Comparison of ENCODE assay signal across 8 mouse cellular contexts in the genomic region with DNA sequence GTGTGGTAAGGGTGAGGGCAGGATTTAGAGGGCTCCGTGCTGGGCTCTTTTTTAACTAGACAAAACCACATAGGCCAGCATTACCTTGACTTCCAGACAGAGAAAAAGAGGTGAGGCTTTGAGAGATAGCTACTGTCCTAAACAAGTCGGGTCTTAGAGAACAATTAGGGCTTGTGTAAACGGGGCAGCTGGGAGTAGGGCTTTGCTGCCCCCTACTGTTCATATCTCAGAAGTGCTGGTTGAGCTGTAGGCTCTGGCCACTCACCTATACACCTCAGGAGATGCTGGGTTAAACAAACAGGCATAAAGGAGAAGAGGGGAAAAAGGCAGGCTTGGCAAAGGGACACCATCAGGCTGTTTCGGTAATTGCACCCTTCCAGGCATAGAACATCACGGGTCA. TPM values are rescaled to one million over a fixed set of nuclear protein-coding genes. Genes with fewer than 3 reads are reported as not detected.
DNase-seq lines count a peak whose midpoint lies in the region; TF ChIP-seq lines count a peak whose summit lies in the region.

No protein-coding gene starts in this region.

- dilution Hi-C loops in CH12.LX (cut with MboI; ENCODE audit: extremely low pct_ligation_motif_present, extremely low pct_unique_long_range_greater_than_20kb, low sequenced_read_pairs) = no loop called here

- no peak for TF ChIP-seq POLR2A in CH12.LX (IDR thresholded peaks at IDR 0.05; ENCODE audit: low read depth, low read length)
- TF ChIP-seq POLR2A in lung, adult 2 months (IDR thresholded peaks at IDR 0.05; ENCODE audit: borderline replicate concordance, extremely low read depth, low read depth, low read length) = no peak

- intact Hi-C loops in heart, postnatal 14 days (cut with DNase I) = loop anchor here (1.0 to 10.0 kb wide), 4 partner anchors 33 to 490 kb away; no protein-coding TSS in a partner anchor

- peak; percentile 71 for DNase-seq in CH12.LX (ENCODE audit: extremely low read depth)
- peak; percentile 72 for DNase-seq in adrenal gland, adult 2 months
- peak; percentile 78 for DNase-seq in embryo, embryonic 9.5 days (ENCODE audit: extremely low spot score)
- DNase-seq in heart, postnatal 14 days = peak; percentile 64 to 73
- DNase-seq in large intestine, adult 2 months (ENCODE audit: low read depth, low spot score) = peak; percentile 13
- DNase-seq in lung, adult 2 months = peak; percentile 65
- DNase-seq in ovary, postnatal 14 days (ENCODE audit: low spot score) = peak; percentile 52
- peak; percentile 43 to 48 for DNase-seq in urinary bladder, postnatal 36 days (ENCODE audit: low spot score in 2 of 2)

- TF ChIP-seq RAD21 in CH12.LX (IDR thresholded peaks at IDR 0.05; ENCODE audit: low read depth, low read length) = peak; percentile 94

- no peaks in the 10 kb centered on the region for H3K27me3 ChIP-seq in CH12.LX (replicated peaks)

- in situ Hi-C loops in CH12.LX (cut with MboI; ENCODE audit: low pct_ligation_motif_present, low pct_unique_long_range_greater_than_20kb, low sequenced_read_pairs) = loop anchor here (10.0 kb wide), 1 partner anchor 153 kb away; no protein-coding TSS in a partner anchor

- no peak for TF ChIP-seq EP300 in CH12.LX (IDR thresholded peaks at IDR 0.05; ENCODE audit: low read length)

- H3K4me2 ChIP-seq in CH12.LX (ENCODE audit: insufficient read depth, low read depth, poor library complexity, severe bottlenecking) = no peak overlapping the region

- H3K9me3 ChIP-seq in CH12.LX (replicated peaks; ENCODE audit: low read length) = no peaks in the 10 kb centered on the region

- no peak overlapping the region for H3K27ac ChIP-seq in CH12.LX (ENCODE audit: insufficient read depth, low read depth)

- H3K79me2 ChIP-seq in CH12.LX (replicated peaks; ENCODE audit: control insufficient read depth, extremely low read depth, insufficient read depth, poor library complexity, severe bottlenecking) = no peaks in the 10 kb centered on the region

- 5% methylated on average over 5 of the region's 5 CpGs for WGBS in large intestine, adult 2 months
- WGBS in lung, adult 2 months = 6% methylated on average over 5 of the region's 5 CpGs

- H3K4me3 ChIP-seq in CH12.LX (replicated peaks in 1 of 3; ENCODE audit: low read depth in 2 of 3, low read length in 2 of 3, poor library complexity in 1 of 3) = no peak overlapping the region
- no peak overlapping the region for H3K4me3 ChIP-seq in lung, adult 2 months (replicated peaks; ENCODE audit: extremely low read depth, low read depth, low read length)

- peaks cover 0 to 12% of the 10 kb centered on the region in 2 experiments for H3K36me3 ChIP-seq in CH12.LX (replicated peaks in 1 of 2; ENCODE audit: control insufficient read depth in 1 of 2, insufficient read depth in 1 of 2, low read length in 1 of 2)

- H3K4me1 ChIP-seq in CH12.LX (ENCODE audit: control insufficient read depth in 1 of 2, insufficient read depth in 2 of 2) = peaks cover 2 to 12% of the 10 kb centered on the region in 2 experiments; a peak in 3 of 4 replicates
- H3K4me1 ChIP-seq in lung, adult 2 months (ENCODE audit: control insufficient read depth, insufficient read depth, low read length) = peaks cover 2% of the 10 kb centered on the region; the same call in 1 of the 2 replicates

- H3K9ac ChIP-seq in CH12.LX (ENCODE audit: insufficient read depth, low read depth) = no peak overlapping the region

- peak; percentile 79 to 96 for TF ChIP-seq CTCF in CH12.LX (conservative IDR thresholded peaks at IDR 0.05 in 1 of 2, IDR thresholded peaks at IDR 0.05 in 1 of 2; ENCODE audit: low read depth in 2 of 2, low read length in 2 of 2)
- TF ChIP-seq CTCF in lung, adult 2 months (IDR thresholded peaks at IDR 0.05; ENCODE audit: insufficient read depth, low read length) = peak; percentile 81

TF ChIP-seq in CH12.LX, 34 proteins besides CTCF, POLR2A, EP300 and RAD21:
- peak; percentile 24; the same call in 1 of the 2 replicates for TF ChIP-seq ZC3H11A (IDR thresholded peaks at IDR 0.05; ENCODE audit: low read depth, low read length)
- TF ChIP-seq BHLHE40 (IDR thresholded peaks at IDR 0.05; ENCODE audit: low read depth, low read length) = no peak
- no peak for TF ChIP-seq NELFE (IDR thresholded peaks at IDR 0.05; ENCODE audit: low read depth, low read length)
- no peak for TF ChIP-seq ELF1 (IDR thresholded peaks at IDR 0.05; ENCODE audit: low read depth, low read length)
- no peak for TF ChIP-seq MYC (IDR thresholded peaks at IDR 0.05; ENCODE audit: low read depth, low read length)
- no peak for TF ChIP-seq HCFC1 (IDR thresholded peaks at IDR 0.05; ENCODE audit: low read depth, low read length)
- TF ChIP-seq JUN (IDR thresholded peaks at IDR 0.05; ENCODE audit: insufficient read depth, low read depth, low read length) = no peak
- no peak for TF ChIP-seq PAX5 (IDR thresholded peaks at IDR 0.05; ENCODE audit: low read length)
- TF ChIP-seq MAX (IDR thresholded peaks at IDR 0.05; ENCODE audit: low read length) = no peak
- peak; percentile 76 for TF ChIP-seq SMC3 (IDR thresholded peaks at IDR 0.05; ENCODE audit: low read depth, low read length)
- no peak for TF ChIP-seq TCF12 (IDR thresholded peaks at IDR 0.05; ENCODE audit: low read depth, low read length)
- TF ChIP-seq USF1 (IDR thresholded peaks at IDR 0.05; ENCODE audit: low read depth, low read length) = no peak
- peak; percentile 34; the same call in 1 of the 2 replicates for TF ChIP-seq IRF4 (IDR thresholded peaks at IDR 0.05; ENCODE audit: low read depth, low read length)
- no peak for TF ChIP-seq CHD2 (IDR thresholded peaks at IDR 0.05; ENCODE audit: low read length)
- TF ChIP-seq ZKSCAN1 (IDR thresholded peaks at IDR 0.05; ENCODE audit: borderline replicate concordance, low read depth, low read length) = no peak
- TF ChIP-seq NRF1 (IDR thresholded peaks at IDR 0.05; ENCODE audit: low read depth, low read length) = no peak
- no peak for TF ChIP-seq USF2 (conservative IDR thresholded peaks at IDR 0.05; ENCODE audit: low read depth, low read length)
- TF ChIP-seq TBP (conservative IDR thresholded peaks at IDR 0.05; ENCODE audit: low read depth, low read length) = no peak
- TF ChIP-seq SIN3A (IDR thresholded peaks at IDR 0.05; ENCODE audit: low read length) = no peak
- TF ChIP-seq MEF2A (IDR thresholded peaks at IDR 0.05; ENCODE audit: borderline replicate concordance, low read depth, low read length) = no peak
- no peak for TF ChIP-seq MXI1 (IDR thresholded peaks at IDR 0.05; ENCODE audit: low read depth, low read length)
- TF ChIP-seq JUND (conservative IDR thresholded peaks at IDR 0.05; ENCODE audit: low read depth, low read length) = no peak
- no peak for TF ChIP-seq MAFK (IDR thresholded peaks at IDR 0.05; ENCODE audit: insufficient replicate concordance, low read length)
- TF ChIP-seq UBTF (IDR thresholded peaks at IDR 0.05; ENCODE audit: low read depth, low read length) = no peak

RNA-seq across cellular contexts. Expression of gene Fem1b, which starts 34.3 kb away (rescaled TPM):
- 34.6 and 35.6 TPM in 2 replicates for total RNA-seq in CH12.LX (2012; rRNA removed)
- 30.0 and 30.1 TPM in 2 replicates for total RNA-seq in CH12.LX (2014; rRNA removed)
- 26.6 and 26.8 TPM in 2 replicates for polyA plus RNA-seq in CH12.LX (2012; ENCODE audit: insufficient read length, low read depth)
- 10 to 100 TPM; 31.6 to 33.8 TPM for total RNA-seq in adrenal gland, adult 2 months (2021)
- 8.1 and 8.3 TPM in 2 replicates for polyA plus RNA-seq in adrenal gland, adult 2 months (2012; rRNA removed)
- 10 to 100 TPM; 24.8 to 25.9 TPM for total RNA-seq in heart, postnatal 14 days (2021)
- polyA plus RNA-seq in large intestine, adult 2 months (2012; rRNA removed) = 5.7 and 7.8 TPM in 2 replicates
- 12.1 and 13.9 TPM in 2 replicates for polyA plus RNA-seq in lung, adult 2 months (2012; rRNA removed)

Comparison
In these comparisons a context has a peak if more than half of its experiments do, and no peak if none do; other contexts are left out.
1. DNase-seq: peak in every context shown above with its lines; median percentile 78 in embryo, embryonic 9.5 days; 72 in adrenal gland, adult 2 months; 71 in CH12.LX; 68 in heart, postnatal 14 days; 65 in lung, adult 2 months; 52 in ovary, postnatal 14 days; 46 in urinary bladder, postnatal 36 days; 13 in large intestine, adult 2 months.